8 mouse cellular contexts compared by ENCODE assay signal in genomic region chr2:178257117-178257825, GRCm38 (mm10).
DNase-seq lines count a peak whose midpoint lies in the region; ATAC-seq lines count a peak whose summit lies in the region.

No protein-coding gene starts in this region.

- DNase-seq in left cerebral cortex, postnatal 4 days = peak; percentile 29
- no peak for DNase-seq in left cerebral cortex, postnatal 14 days (ENCODE audit: low spot score in 2 of 2)
- DNase-seq in forebrain, embryonic 11.5 days (ENCODE audit: low spot score) = peak; percentile 78
- DNase-seq in retina, postnatal 1 day = peak; percentile 88
- no peak for DNase-seq in cerebellum, adult 9-10 months
- no peak for DNase-seq in left cerebral cortex, adult 8-10 months (ENCODE audit: low spot score in 2 of 2)
- no peak for DNase-seq in lung, adult 18-20 months

- H3K9me3 ChIP-seq in forebrain, embryonic 11.5 days (ENCODE audit: control insufficient read depth, low read length) = no peaks in the 10 kb centered on the region
- no peaks in the 10 kb centered on the region for H3K9me3 ChIP-seq in limb, embryonic 13.5 days

- peaks cover 6% of the 10 kb centered on the region; the same call in 1 of the 2 replicates for H3K27me3 ChIP-seq in forebrain, embryonic 11.5 days (ENCODE audit: control insufficient read depth, insufficient read depth, low read length)
- H3K27me3 ChIP-seq in limb, embryonic 13.5 days = no peaks in the 10 kb centered on the region

- WGBS in forebrain, embryonic 11.5 days = 0% methylated on average over 3 of the region's 3 CpGs
- 0% methylated on average over 3 of the region's 3 CpGs for WGBS in limb, embryonic 13.5 days

- no peak overlapping the region for H3K4me2 ChIP-seq in forebrain, embryonic 11.5 days (ENCODE audit: low read depth, low read length, severe bottlenecking)
- H3K4me2 ChIP-seq in limb, embryonic 13.5 days (replicated peaks) = no peak overlapping the region

- ATAC-seq in forebrain, embryonic 11.5 days (replicated peaks; ENCODE audit: low FRiP score) = peak; percentile 90
- peak; percentile 36 for ATAC-seq in limb, embryonic 13.5 days (ENCODE audit: low FRiP score, low read depth)

- intact Hi-C loops in left cerebral cortex, postnatal 4 days (cut with DNase I) = no loop called here
- intact Hi-C loops in left cerebral cortex, postnatal 14 days (cut with DNase I) = no loop called here

- no peak overlapping the region for H3K27ac ChIP-seq in forebrain, embryonic 11.5 days (ENCODE audit: low read depth, low read length)
- no peak overlapping the region for H3K27ac ChIP-seq in limb, embryonic 13.5 days

- no peak overlapping the region for H3K4me3 ChIP-seq in forebrain, embryonic 11.5 days (ENCODE audit: low read depth, low read length)
- no peak overlapping the region for H3K4me3 ChIP-seq in limb, embryonic 13.5 days

- no peak overlapping the region for H3K9ac ChIP-seq in forebrain, embryonic 11.5 days (ENCODE audit: low read length)
- H3K9ac ChIP-seq in limb, embryonic 13.5 days = no peak overlapping the region

- H3K36me3 ChIP-seq in forebrain, embryonic 11.5 days (ENCODE audit: control insufficient read depth, insufficient read depth, low read length) = no peaks in the 10 kb centered on the region
- no peaks in the 10 kb centered on the region for H3K36me3 ChIP-seq in limb, embryonic 13.5 days

- H3K4me1 ChIP-seq in forebrain, embryonic 11.5 days (replicated peaks; ENCODE audit: control insufficient read depth, insufficient read depth, low read length) = peaks cover 8% of the 10 kb centered on the region; the same call in 1 of the 2 replicates
- H3K4me1 ChIP-seq in limb, embryonic 13.5 days = peaks cover 11% of the 10 kb centered on the region

Comparison
In these comparisons a context has a peak if more than half of its experiments do, and no peak if none do; other contexts are left out.
1. DNase-seq: peak in left cerebral cortex, postnatal 4 days (single experiment), forebrain, embryonic 11.5 days (single experiment) and retina, postnatal 1 day (single experiment); none in left cerebral cortex, postnatal 14 days (0 of 2), cerebellum, adult 9-10 months (single experiment), left cerebral cortex, adult 8-10 months (0 of 2) and lung, adult 18-20 months (0 of 2).